Mouse (Mus musculus): ENCODE measurements around the gene Olah.

Olah gene

DNA sequence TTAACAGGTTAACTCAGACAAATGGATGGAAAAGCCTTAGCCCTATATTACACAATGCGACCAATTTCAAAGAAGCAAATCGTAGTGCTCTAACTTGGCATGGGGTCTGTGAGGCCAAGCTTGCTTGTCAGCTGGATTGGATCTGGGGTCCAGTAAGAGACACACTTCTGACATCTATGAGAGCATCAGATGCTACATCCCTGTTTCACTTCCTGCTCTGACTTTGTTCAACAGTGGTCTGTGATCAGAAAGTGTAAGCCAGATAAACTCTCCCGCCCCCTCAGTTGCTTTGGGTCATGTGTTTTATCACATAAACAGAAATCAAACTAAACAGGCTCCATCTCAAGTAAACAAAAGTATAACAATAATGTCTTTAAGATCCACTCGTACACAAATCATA is 48.6 kb downstream of the Olah start:
- no peak for DNase-seq

DNA sequence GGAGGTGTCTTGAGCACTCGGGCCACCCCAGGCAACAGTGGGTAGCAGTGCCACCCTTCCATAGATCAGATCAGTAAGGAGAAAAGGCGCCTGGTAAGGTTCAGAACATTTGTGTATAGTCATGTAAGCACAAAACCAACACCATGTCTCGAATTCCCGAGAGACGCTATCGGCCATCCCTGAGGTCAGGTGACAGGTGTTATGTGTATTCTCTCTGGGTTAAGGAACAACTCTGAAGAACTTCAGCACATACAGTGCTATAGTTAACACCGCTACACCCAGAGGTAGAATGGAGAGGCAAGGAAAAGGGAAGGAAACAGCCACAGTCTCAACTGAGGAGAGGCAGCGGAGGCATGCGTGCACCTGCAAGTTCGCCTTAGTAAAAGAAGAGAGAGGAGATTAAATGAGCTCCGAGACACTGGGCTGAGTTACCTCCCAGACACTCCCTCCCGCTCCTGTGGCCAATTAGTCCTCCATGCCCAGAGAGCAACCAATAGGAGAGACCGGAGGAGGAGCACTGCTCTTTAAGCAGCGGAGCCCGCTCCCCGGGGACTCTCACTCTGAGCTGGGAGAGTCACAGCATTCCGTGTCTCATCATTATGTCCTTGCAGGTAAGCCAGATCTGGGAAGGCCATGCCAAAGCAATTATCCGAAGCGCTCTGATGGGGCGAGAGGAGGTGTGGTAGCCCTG is 61.3 kb downstream of the Olah start, which contains the start of gene Acbd7:
Gene Acbd7 (plus strand): TSS at position 558 of the 691 bp plus-strand sequence.
- DNase-seq, result peak; percentile 74

DNA sequence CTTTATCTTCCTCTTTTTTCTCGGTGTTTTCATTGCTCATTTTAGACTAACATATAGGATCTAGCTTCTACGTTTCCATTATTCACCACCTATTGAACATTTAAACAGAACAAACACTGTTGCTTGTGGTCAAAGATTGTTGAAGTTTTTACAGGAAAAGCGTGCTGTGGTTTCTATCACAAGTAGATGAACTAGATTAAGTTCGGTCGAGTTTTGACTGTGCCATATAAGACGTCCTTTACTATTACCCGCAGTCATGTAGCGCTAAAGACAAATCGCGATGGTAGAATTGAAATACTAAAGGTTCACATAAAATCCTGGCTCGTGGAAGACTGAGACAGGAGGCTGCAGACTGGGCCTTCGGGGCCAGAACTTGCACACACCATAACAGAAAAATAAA is 63.2 kb downstream of the Olah start:
- DNase-seq, result no peak

DNA sequence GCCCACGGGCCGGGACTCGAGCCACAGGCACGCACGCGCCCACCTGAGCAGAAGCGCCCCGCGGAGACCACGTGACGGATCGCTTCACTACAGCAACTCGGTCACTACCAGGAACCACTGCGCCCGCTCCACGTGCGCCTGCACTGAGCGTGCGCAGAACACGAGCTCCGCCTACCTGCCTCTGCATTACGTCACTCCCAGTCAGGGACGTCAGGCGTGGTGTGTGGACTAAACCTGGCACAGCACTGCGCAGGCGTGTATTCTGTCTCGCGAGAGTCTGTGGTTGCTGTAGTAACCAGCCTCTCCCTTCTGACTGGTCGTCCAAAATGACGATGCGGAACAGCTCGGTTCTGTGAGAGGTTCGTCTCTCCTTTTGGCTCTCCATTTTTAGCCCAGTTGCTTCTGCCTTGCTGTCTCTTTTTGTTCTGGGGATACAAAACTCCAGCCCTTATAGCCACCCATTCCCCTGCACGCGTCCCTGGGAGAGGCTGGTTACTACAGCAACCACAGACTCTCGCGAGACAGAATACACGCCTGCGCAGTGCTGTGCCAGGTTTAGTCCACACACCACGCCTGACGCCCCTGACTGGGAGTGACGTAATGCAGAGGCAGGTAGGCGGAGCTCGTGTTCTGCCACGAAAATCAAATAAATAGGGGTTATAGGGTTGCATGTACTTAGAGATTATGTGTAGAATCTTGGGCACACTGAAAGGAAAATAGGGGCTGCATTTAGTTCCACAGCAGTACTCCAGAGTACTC is 64.3 kb downstream of the Olah start, which contains the start of gene Rpp38:
Gene Rpp38 (minus strand): TSS at position 160 of the 759 bp plus-strand sequence.
- peak; percentile 99 for DNase-seq

DNA sequence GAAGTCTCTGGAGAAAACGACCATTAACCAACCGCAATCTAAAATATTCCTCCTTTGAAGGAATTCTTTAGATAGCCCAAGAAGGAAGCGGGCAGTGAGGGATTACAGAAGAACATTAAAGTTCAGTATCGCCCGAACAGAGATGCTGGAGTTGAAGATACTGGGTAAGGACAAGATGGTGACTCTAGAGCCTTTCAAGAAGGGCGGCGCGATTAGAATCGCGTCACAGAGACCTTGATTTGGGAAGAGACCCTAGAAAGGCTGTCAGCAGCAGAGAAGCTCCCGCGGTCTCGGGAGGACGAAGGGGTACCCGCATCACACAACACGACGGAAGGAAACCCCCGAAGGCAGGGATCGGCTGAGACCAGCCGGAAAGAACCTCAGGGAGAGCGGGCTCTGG is 65.0 kb downstream of the Olah start:
- no peak for DNase-seq

DNA sequence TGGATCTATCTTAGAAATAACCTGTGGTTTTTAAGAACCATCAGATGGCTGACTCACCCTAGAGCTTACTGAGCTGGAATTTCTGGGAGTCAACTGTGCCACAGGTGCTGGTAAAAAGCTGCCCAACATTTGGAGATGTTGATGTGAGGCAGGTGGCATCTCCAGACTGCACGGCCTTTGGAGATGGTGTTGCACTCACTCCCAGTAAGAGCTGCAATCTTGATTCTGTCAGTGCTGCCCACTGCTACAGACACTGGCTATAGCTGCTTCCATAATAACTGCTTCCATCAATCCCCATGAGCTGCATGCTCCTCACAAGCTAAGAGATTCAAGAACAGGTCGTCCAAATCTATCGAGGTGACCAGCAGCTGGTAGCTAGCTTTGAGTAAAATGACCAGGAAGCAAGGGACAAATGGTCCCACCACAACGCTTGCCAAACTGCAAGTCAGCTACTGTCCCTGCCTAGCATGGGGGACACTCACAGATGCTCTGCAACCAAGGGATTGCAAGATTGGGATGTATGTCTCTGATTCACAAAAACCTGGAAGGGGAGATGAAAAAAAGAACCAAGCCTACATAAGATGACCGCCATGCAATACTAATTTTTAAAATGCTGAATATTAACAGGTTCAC is 65.8 kb downstream of the Olah start:
- DNase-seq, result no peak

DNA sequence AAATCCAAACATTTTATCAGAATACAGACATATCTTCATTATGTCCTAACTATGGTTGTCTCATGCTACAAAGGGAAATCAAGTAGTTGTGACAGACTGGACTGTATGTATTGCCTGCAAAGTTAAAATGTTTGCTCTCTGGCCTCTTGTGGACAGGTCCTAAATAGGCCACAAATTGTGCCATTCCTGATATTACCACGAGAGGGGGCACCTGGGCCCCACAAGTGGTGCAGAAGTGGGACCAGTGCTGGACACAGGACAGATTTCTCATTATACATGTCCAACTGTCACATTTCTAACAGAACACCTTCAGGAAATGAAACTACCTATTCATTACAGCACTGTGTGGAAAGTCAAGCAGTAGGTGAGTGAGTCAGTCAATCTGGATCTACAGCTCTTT is 69.7 kb downstream of the Olah start:
- DNase-seq, result peak; percentile 69

DNA sequence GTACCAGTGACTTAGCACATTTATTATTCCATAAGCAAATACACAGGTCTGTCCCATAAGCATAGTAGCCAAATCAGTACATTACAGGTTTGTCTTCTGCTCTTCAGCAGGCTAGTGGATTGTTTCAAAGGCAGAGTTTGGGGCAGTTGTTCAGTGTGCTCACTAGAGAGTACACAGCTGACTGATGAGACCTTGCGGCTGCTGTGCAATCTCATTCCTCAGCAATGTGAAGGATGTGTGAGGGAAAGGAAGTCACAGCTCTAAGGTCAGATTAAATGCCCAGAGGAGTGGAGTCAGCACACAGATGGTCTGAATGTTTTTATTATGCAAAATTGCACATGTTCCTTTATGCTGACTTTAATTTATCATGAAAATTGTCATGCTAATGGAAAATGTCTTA is 70.5 kb downstream of the Olah start:
- no peak for DNase-seq

DNA sequence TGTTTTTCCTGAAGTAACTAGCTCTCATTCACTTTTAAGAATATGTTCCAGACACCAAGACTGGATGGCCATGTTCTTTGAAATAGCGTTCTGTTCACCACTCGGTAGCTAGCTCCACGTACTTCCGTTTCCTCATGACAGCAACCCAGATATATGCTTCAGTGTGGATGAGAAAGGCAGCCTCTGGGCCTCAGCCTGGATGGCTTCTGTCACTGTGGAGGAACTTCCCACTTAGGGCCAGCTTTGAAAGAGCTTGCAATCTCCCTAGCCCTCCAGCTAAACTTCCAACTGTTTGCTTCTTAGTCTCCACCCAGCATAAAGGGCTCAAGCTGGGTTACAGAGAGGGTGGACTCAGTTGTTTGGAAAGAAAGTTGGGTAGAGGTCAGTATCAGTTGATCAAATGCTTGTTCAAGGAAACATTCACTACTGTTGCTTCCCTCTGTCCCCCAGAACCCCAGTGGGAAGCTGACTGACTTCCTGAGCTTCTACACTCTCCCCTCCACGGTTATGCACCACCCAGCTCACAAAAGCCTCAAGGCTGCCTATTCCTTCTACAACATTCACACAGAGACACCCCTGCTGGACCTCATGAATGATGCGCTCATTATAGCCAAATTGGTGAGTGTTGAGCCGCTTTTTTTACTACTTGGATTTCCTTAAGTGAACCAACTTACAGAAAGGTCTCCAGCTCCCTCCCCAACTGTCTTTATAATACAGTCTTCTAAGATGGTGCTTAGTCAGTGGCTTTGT is 72.5 kb downstream of the Olah start:
- no peak for DNase-seq

DNA sequence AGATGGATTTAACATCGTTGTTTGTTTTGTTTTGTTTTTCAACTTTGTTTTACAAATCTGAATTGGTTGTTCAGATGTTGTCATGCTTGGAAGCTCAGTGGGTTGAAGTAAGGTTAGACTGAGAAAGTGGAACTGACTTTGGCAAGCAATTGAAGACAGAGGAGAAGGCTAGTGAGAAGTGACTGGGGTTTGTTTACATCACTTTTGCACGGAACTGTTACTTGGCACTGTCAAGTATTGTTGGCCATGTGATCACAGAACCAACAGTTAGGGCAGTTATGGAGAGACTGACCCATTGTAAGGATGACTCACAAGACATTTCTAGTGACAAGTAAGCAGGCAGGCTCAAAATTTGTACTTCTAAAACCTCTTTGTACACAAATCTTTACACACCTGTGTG is 73.9 kb downstream of the Olah start:
- no peak for DNase-seq

DNA sequence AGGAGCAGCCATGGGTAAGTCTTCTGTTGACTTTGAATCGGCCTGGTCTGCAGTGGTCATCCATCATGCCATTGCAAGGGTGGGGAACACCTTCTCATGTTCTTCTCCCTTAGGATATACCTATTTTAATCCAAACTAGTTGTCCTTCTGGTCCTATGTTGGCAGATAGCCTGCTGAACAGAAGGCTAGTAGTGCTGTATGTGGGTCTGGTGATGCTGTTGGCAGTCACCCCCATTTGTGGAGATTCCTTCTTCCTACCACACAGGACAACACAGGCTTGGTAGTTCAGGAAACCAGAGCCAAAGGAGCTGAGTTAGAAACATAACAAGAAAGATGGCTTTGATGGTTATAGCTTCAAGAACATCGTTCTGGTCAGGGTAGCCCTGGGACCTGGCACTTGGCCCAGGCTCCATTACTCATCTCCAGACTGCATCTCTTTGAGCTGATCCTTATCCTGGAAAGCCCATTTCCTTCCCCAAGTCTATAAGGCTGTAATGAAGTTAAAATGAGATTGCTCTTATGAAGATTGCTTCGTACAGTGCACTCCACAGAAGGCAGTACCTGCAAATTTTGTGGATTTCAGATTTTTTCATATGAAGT is 91.5 kb downstream of the Olah start:
- DNase-seq, result peak; percentile 55

DNA sequence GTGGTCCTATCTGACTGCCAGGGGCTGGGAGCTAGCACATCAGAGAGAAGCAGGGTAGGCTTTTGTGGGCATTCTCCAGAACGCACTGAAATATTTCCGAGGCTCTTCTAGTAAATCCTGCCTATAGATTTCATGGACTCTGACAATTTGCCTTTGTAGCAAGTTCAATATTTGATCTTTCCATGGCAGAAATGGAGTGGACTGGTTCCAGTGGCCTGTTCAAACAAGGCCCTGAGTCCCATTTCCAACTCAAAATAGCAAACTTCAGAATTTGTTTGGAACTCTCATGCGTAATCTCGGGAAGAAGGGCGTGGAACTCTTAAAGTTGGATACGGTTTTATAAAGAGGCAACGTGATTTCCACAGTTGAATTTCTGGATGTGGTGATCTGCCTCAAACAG is 101.2 kb downstream of the Olah start:
- no peak for DNase-seq

DNA sequence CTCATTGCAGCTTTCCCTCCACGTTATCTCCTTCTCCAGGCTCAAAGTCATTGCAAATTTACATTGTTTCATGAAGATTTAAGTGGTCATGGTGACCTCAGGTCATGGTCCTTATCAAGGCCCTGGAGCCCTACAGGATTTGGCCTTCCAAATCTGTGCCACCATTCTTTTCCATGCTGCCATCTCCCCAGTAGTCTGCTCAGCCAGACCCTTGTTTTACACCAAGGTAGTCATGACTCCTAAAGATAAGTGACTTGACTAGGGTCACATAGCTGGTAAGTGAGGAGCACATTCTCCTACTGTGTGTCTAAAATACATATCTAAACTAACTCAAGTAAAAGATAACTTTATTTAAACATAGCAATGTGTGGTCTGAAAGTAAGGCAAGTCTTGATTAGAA is 104.8 kb downstream of the Olah start:
- DNase-seq, result no peak

Measured in kidney, postnatal 14 days (tissue).